Mouse (Mus musculus) A20 (cell line): Measurements from ENCODE around the gene Gm11937.
"Not testable (repeated sequence)": the region's sequence is repeated elsewhere in the genome, so short reads cannot be mapped to it uniquely, and the experiment has no call there.

ENCODE experiments used
- DNase-seq: peaks from one replicate; pipeline ENCODE4 v3.0.0-alpha.2; 2011; ENCODE audit warnings: low read depth, low spot score

The Gm11937 gene

GRCm38 (mm10) chr11:99610089-99610488 lies at the start of gene Gm11937:
Gene Gm11937 (minus strand): TSS chr11:99610189.
- DNase-seq, result not testable (repeated sequence)

- no peak for DNase-seq
Observed at GRCm38 (mm10) chr11:99659256-99659655, 49.3 kb upstream of the Gm11937 start.

- not testable (repeated sequence) for DNase-seq
Observed at GRCm38 (mm10) chr11:99658467-99659010, 48.5 kb upstream of the Gm11937 start, which contains the start of gene Gm11563. Gene Gm11563 (minus strand): TSS chr11:99658960.

- DNase-seq, result no peak
Observed at GRCm38 (mm10) chr11:99657051-99657450, 47.1 kb upstream of the Gm11937 start.

- DNase-seq, result no peak
Observed at GRCm38 (mm10) chr11:99650136-99650535, 40.1 kb upstream of the Gm11937 start, which contains the start of gene Gm11555. Gene Gm11555 (minus strand): TSS chr11:99650236.

GRCm38 (mm10) chr11:99646444-99646843 lies 36.5 kb upstream of the Gm11937 start:
- DNase-seq, result no peak

GRCm38 (mm10) chr11:99644351-99644750 lies 34.4 kb upstream of the Gm11937 start:
- no peak for DNase-seq

GRCm38 (mm10) chr11:99643635-99644139 lies 33.7 kb upstream of the Gm11937 start, which contains the start of gene Krtap4-7:
Gene Krtap4-7 (minus strand): TSS chr11:99644089.
- not testable (repeated sequence) for DNase-seq

GRCm38 (mm10) chr11:99640926-99641325 lies 30.9 kb upstream of the Gm11937 start:
- no peak for DNase-seq

- no peak for DNase-seq
Observed at GRCm38 (mm10) chr11:99637086-99637485, 27.1 kb upstream of the Gm11937 start.

GRCm38 (mm10) chr11:99634653-99635134 lies 24.7 kb upstream of the Gm11937 start, which contains the start of gene Krtap4-2:
Gene Krtap4-2 (minus strand): TSS chr11:99635084.
- no peak for DNase-seq

- DNase-seq, result no peak
Observed at GRCm38 (mm10) chr11:99633293-99633692, 23.3 kb upstream of the Gm11937 start.

- DNase-seq, result no peak
Observed at GRCm38 (mm10) chr11:99630890-99631289, 20.9 kb upstream of the Gm11937 start.

- no peak for DNase-seq
Observed at GRCm38 (mm10) chr11:99628138-99628537, 18.1 kb upstream of the Gm11937 start, which contains the start of gene Krtap4-1. Gene Krtap4-1 (minus strand): TSS chr11:99628238.

- no peak for DNase-seq
Observed at GRCm38 (mm10) chr11:99620335-99620734, 10.3 kb upstream of the Gm11937 start, which contains the start of gene Gm11562. Gene Gm11562 (minus strand): TSS chr11:99620435.

GRCm38 (mm10) chr11:99614796-99615363 lies 4.9 kb upstream of the Gm11937 start, which contains the start of gene Krtap2-4:
Gene Krtap2-4 (minus strand): TSS chr11:99614846.
- DNase-seq, result no peak

GRCm38 (mm10) chr11:99609126-99609525 lies 863 bp downstream of the Gm11937 start:
- no peak for DNase-seq

GRCm38 (mm10) chr11:99603208-99603607 lies 6.8 kb downstream of the Gm11937 start, which contains the start of gene Gm11938:
Gene Gm11938 (minus strand): TSS chr11:99603308.
- not testable (repeated sequence) for DNase-seq

GRCm38 (mm10) chr11:99597742-99598141 lies 12.2 kb downstream of the Gm11937 start, which contains the start of gene Krtap9-3:
Gene Krtap9-3 (minus strand): TSS chr11:99598105.
- DNase-seq, result not testable (repeated sequence)

- DNase-seq, result no peak
Observed at GRCm38 (mm10) chr11:99590981-99591380, 19.0 kb downstream of the Gm11937 start, which contains the start of gene Krtap1-3. Gene Krtap1-3 (minus strand): TSS chr11:99591339.

GRCm38 (mm10) chr11:99585096-99585495 lies 24.9 kb downstream of the Gm11937 start:
- DNase-seq, result no peak

- no peak for DNase-seq
Observed at GRCm38 (mm10) chr11:99583245-99583704, 26.7 kb downstream of the Gm11937 start, which contains the start of gene Krtap1-4. Gene Krtap1-4 (minus strand): TSS chr11:99583654.
